Mouse (Mus musculus) kidney, postnatal 0 days (tissue): ENCODE measurements at regions not wholly inside any gene's neighbourhood (a gene's known extent, or its start where the extent isn't known, plus 50 kb on each side); places are given as distances from the start of the nearest gene placed in this dataset.

Experiments
- ATAC-seq: fragments of 200-750 bp; cut with Nextera tagmentation; replicated peaks from 2 replicates; pipeline ENCODE4 v1.8.0; 2017; ENCODE audit warnings: low read depth, moderate number of reproducible peaks, moderate TSS enrichment, moderate library complexity; ENCODE audit not compliant: low FRiP score
- DNase-seq: peaks from one replicate; pipeline ENCODE4 v3.0.0-alpha.2; 2016; ENCODE audit warnings: low spot score
- H3K27ac ChIP-seq: fragments of 300-500 bp; sonication (generic); 2 replicates; pipeline ENCODE4 v1.5.1; 2014; ENCODE audit warnings: mild to moderate bottlenecking
- H3K27me3 ChIP-seq: fragments of 300-500 bp; sonication (generic); 2 replicates; pipeline ENCODE4 v1.6.1; 2014; ENCODE audit warnings: low read length, mixed read lengths; ENCODE audit not compliant: insufficient read depth
- H3K36me3 ChIP-seq: fragments of 300-500 bp; sonication (generic); 2 replicates; pipeline ENCODE4 v1.6.1; 2014; ENCODE audit warnings: low read length, mixed read lengths; ENCODE audit not compliant: insufficient read depth
- H3K4me1 ChIP-seq: fragments of 300-500 bp; sonication (generic); replicated peaks from 2 replicates; pipeline ENCODE4 v1.6.1; 2014; ENCODE audit warnings: antibody characterized with exemption, low read length, mixed read lengths; ENCODE audit not compliant: insufficient read depth
- H3K4me2 ChIP-seq: fragments of 300-500 bp; sonication (generic); 2 replicates; pipeline ENCODE4 v1.6.1; 2014; ENCODE audit warnings: mild to moderate bottlenecking, low read length, moderate library complexity, mixed read lengths
- H3K4me3 ChIP-seq: fragments of 300-500 bp; sonication (generic); replicated peaks from 2 replicates; pipeline ENCODE4 v1.5.1; 2014; ENCODE audit warnings: low read depth, low read length
- H3K9ac ChIP-seq: fragments of 300-500 bp; sonication (generic); 2 replicates; pipeline ENCODE4 v1.6.1; 2014; ENCODE audit warnings: low read depth, low read length
- H3K9me3 ChIP-seq: fragments of 300-500 bp; sonication (generic); replicated peaks from 2 replicates; pipeline ENCODE4 v1.6.1; 2016; ENCODE audit warnings: low read length, inconsistent platforms, mixed read lengths
- CTCF ChIP-seq: IDR thresholded peaks from 2 replicates; pipeline ENCODE4 v1.5.1; 2016; ENCODE audit warnings: antibody characterized with exemption, low read depth, mild to moderate bottlenecking, moderate library complexity
- WGBS: fragments of 180-500 bp; shearing (Covaris S2); extraction: QIAGEN DNeasy Blood & Tissue Kit; methylation state at CpG from one replicate; pipeline ENCODE4 v1.1.7; 2014; 5-methylcytosine and 5-hydroxymethylcytosine counted together

GRCm38 (mm10) chr17:73055197-73055596 lies 52.6 kb upstream of the Lclat1 start:
- no peak for ATAC-seq
- Histone ChIP-seq H3K27ac (no peak overlapping the region), H3K4me2 (no peak overlapping the region), H3K4me1 (0 out of 2 replicates have a peak, but pooled peaks cover 7% of the 10 kb centered on the region), H3K4me3 (no peak overlapping the region), H3K27me3 (no peaks in the 10 kb centered on the region), H3K9ac (no peak overlapping the region), H3K36me3 (no peaks in the 10 kb centered on the region), H3K9me3 (no peaks in the 10 kb centered on the region)
- WGBS: 71% methylated on average over 3 of the region's 3 CpGs
- DNase-seq: no peak
- TF ChIP-seq CTCF: no peak

DNA sequence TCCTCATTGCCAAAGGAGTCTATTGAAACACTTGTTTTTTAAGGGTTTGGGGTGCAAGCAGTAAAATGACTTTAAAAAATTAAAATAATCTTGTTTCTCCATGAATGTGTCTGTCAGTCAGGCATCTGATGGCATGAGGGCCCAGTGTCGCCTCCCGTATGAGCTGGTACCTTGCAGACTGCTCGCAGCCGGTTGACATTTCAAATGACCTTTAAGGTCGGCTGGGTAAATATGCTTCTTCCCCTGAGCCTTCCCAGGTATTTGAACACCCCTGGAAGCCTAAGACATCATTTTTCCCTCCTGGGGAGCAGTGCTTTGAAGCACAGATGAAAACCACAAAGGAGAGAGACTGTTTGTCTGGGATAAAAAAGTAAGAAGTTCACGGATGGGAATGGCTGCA lies 52.2 kb upstream of the Lclat1 start:
- Histone ChIP-seq H3K4me2 (no peak overlapping the region), H3K9me3 (no peaks in the 10 kb centered on the region), H3K27ac (no peak overlapping the region), H3K4me1 (0 out of 2 replicates have a peak, but pooled peaks cover 7% of the 10 kb centered on the region), H3K27me3 (no peaks in the 10 kb centered on the region), H3K9ac (no peak overlapping the region), H3K36me3 (no peaks in the 10 kb centered on the region), H3K4me3 (no peak overlapping the region)
- no peak for DNase-seq
- ATAC-seq: no peak
- WGBS: 75% methylated on average over 6 of the region's 6 CpGs
- TF ChIP-seq CTCF: no peak

GRCm38 (mm10) chr17:73056616-73057015 lies 51.2 kb upstream of the Lclat1 start:
- Histone ChIP-seq H3K27me3 (no peaks in the 10 kb centered on the region), H3K9ac (no peak overlapping the region), H3K4me3 (no peak overlapping the region), H3K27ac (no peak overlapping the region), H3K4me1 (0 out of 2 replicates have a peak, but pooled peaks cover 7% of the 10 kb centered on the region), H3K4me2 (no peak overlapping the region), H3K9me3 (no peaks in the 10 kb centered on the region), H3K36me3 (no peaks in the 10 kb centered on the region)
- WGBS: 80% methylated on average over 2 of the region's 2 CpGs
- no peak for DNase-seq
- no peak for TF ChIP-seq CTCF
- ATAC-seq: no peak
